ENCODE assay signal across 7 mouse cellular contexts in the genomic region with DNA sequence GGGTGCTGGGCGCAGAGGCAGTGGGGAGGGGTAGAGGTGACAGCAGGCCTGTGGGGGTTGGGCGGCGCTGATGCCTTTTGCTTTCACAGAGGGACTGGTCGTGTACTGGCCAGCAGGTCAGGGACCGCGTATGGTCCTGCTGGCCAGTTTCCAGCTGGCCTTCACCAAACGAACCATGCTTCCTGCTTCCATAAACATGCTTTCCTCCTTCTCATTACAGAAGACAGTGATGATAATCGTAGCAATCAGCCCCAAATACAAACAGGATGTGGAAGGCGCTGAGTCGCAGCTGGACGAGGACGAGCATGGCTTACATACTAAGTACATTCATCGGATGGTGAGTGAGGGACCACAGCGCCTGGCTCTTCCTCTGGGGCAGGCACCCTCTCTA. TPM values are rescaled to one million over a fixed set of nuclear protein-coding genes. Genes with fewer than 3 reads are reported as not detected.
DNase-seq lines count a peak whose midpoint lies in the region; ATAC-seq lines count a peak whose summit lies in the region.

No protein-coding gene starts in this region.

- peak; percentile 58 for DNase-seq in 416B (ENCODE audit: low read depth)
- peak; percentile 54 for DNase-seq in Muller cell, postnatal 12 days (ENCODE audit: inconsistent ontology term)
- no peak for DNase-seq in thymus, postnatal 4 days
- no peak for DNase-seq in right cerebral cortex, adult 2 months (ENCODE audit: low spot score in 2 of 2)

- 55% methylated on average over 14 of the region's 14 CpGs for WGBS in forebrain, embryonic 13.5 days
- 34% methylated on average over 14 of the region's 14 CpGs for WGBS in intestine, embryonic 15.5 days
- 21% methylated on average over 14 of the region's 14 CpGs for WGBS in lung, embryonic 15.5 days

- H3K27ac ChIP-seq in forebrain, embryonic 13.5 days = peak overlapping the region; percentile 69
- peak overlapping the region; percentile 77 for H3K27ac ChIP-seq in intestine, embryonic 15.5 days
- peak overlapping the region; percentile 91 for H3K27ac ChIP-seq in lung, embryonic 15.5 days

- peaks cover 19% of the 10 kb centered on the region for H3K4me1 ChIP-seq in forebrain, embryonic 13.5 days
- H3K4me1 ChIP-seq in intestine, embryonic 15.5 days (replicated peaks) = peaks cover 16% of the 10 kb centered on the region
- H3K4me1 ChIP-seq in lung, embryonic 15.5 days = peaks cover 31% of the 10 kb centered on the region

- H3K27me3 ChIP-seq in forebrain, embryonic 13.5 days = no peaks in the 10 kb centered on the region
- H3K27me3 ChIP-seq in intestine, embryonic 15.5 days (replicated peaks) = no peaks in the 10 kb centered on the region
- H3K27me3 ChIP-seq in lung, embryonic 15.5 days = no peaks in the 10 kb centered on the region

- H3K4me3 ChIP-seq in forebrain, embryonic 13.5 days = no peak overlapping the region
- H3K4me3 ChIP-seq in intestine, embryonic 15.5 days (replicated peaks) = no peak overlapping the region
- no peak overlapping the region for H3K4me3 ChIP-seq in lung, embryonic 15.5 days

- peak; percentile 40 for ATAC-seq in forebrain, embryonic 13.5 days
- ATAC-seq in intestine, embryonic 15.5 days = peak; percentile 75
- peak; percentile 91 for ATAC-seq in lung, embryonic 15.5 days (ENCODE audit: borderline replicate concordance, extremely low read depth, low FRiP score, low TSS enrichment)

- no peaks in the 10 kb centered on the region for H3K9me3 ChIP-seq in forebrain, embryonic 13.5 days (replicated peaks)
- H3K9me3 ChIP-seq in intestine, embryonic 15.5 days = no peaks in the 10 kb centered on the region
- no peaks in the 10 kb centered on the region for H3K9me3 ChIP-seq in lung, embryonic 15.5 days

- no peak overlapping the region for H3K4me2 ChIP-seq in forebrain, embryonic 13.5 days
- peak overlapping the region; percentile 4; the same call in 1 of the 2 replicates for H3K4me2 ChIP-seq in intestine, embryonic 15.5 days (replicated peaks)
- H3K4me2 ChIP-seq in lung, embryonic 15.5 days = peak overlapping the region; percentile 33; the same call in 1 of the 2 replicates

- H3K9ac ChIP-seq in forebrain, embryonic 13.5 days = no peak overlapping the region
- no peak overlapping the region for H3K9ac ChIP-seq in intestine, embryonic 15.5 days
- H3K9ac ChIP-seq in lung, embryonic 15.5 days = no peak overlapping the region

- H3K36me3 ChIP-seq in forebrain, embryonic 13.5 days (ENCODE audit: poor library complexity, severe bottlenecking) = peaks cover 19% of the 10 kb centered on the region
- peaks cover 31% of the 10 kb centered on the region for H3K36me3 ChIP-seq in intestine, embryonic 15.5 days
- H3K36me3 ChIP-seq in lung, embryonic 15.5 days = peaks cover 45% of the 10 kb centered on the region

RNA-seq across cellular contexts. Expression of gene Traf3ip2, which starts 33.9 kb away (rescaled TPM):
- 3.6 and 4.6 TPM in 2 replicates for polyA plus RNA-seq in forebrain, embryonic 13.5 days (2015; fragmentation: Nextera tagmentation; extraction: Ambion mirVana)
- 25.8 and 29.4 TPM in 2 replicates for polyA plus RNA-seq in intestine, embryonic 15.5 days (2015; fragmentation: Nextera tagmentation; extraction: Ambion mirVana)
- polyA plus RNA-seq in lung, embryonic 15.5 days (2015; fragmentation: Nextera tagmentation; extraction: Ambion mirVana) = 30.1 and 33.5 TPM in 2 replicates

Comparison
In these comparisons a context has a peak if more than half of its experiments do, and no peak if none do; other contexts are left out.
1. DNase-seq: peak in 416B (single experiment) and Muller cell, postnatal 12 days (single experiment); none in thymus, postnatal 4 days (single experiment) and right cerebral cortex, adult 2 months (0 of 2).
2. ATAC-seq: peak in every context shown above with its lines; median percentile 91 in lung, embryonic 15.5 days; 75 in intestine, embryonic 15.5 days; 40 in forebrain, embryonic 13.5 days.
3. Peak in every context shown above with its lines, with median percentiles within 50 percentile points of each other: H3K27ac ChIP-seq.